Mouse (Mus musculus): ENCODE results near the gene Cfap97d1.

DNA sequence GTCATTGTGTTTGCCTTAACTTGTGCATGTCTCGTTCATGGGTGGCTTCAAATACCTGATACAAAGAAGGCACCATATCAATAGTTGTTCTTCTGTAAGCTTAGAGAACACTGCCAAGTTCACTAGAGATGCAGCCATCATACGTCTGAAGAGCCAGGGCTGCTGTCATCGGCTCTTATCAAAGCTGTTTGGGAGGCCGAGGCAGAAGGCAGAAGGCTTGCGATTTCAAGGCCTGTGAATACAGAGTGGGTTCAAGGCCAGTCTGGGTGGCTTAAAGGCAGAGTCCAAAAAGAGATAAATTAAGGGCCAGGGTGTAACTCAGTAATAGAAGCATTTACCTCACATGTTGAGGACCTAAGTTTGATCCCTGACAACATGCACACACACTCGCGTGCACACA lies 52.3 kb downstream of the Cfap97d1 start:
- TF ChIP-seq CTCF (IDR thresholded peaks at IDR 0.05; ENCODE audit: low read depth) (no peak), EP300 (IDR thresholded peaks at IDR 0.05; ENCODE audit: low read depth) (no peak)
